Mouse (Mus musculus) CD4-positive helper T cell, adult 2 months (primary cell): ENCODE data around the gene Atg10.
A peak's percentile ranks its signal among the peaks of the same experiment; 100 is the strongest.

Source experiments
- DNase-seq: peaks from one replicate; pipeline ENCODE4 v3.0.0-alpha.2; 2012; ENCODE audit warnings: low read depth, missing footprints, low spot score

The Atg10 gene

GRCm38 (mm10) chr13:91118156-91118555 lies 105.6 kb downstream of the Atg10 start:
- DNase-seq: no peak

- no peak for DNase-seq
Measured at GRCm38 (mm10) chr13:91114880-91115279, 108.9 kb downstream of the Atg10 start.

DNA sequence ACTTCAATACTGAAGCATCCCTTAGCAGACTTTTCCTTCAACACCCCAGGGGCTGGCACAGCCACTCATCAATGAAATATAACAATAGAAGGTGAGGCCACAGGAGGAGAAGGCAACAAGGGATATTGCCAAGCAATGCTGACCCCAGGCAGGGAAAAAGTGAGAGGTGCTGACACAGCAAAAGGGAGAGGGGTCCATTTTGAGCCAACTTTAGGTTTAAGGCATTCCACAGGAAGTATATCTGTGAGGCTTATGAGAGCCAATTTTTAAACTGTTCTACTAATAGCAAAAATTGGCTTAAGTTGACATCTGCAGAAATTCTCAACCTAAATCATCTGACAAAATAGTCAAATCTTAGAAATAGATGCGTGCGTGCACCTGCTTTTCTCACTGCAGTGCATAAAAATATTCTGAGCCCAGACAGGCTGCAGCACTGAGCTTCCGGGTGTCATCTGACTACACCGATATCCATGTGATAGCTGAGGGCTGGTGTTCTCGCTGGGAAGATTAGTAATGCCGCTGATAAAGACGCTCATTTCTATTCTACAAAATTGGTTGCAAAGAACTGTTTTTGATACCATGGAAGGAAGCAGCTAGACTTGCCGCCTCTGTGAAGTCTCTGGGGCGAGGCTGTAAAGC lies 116.3 kb downstream of the Atg10 start:
- no peak for DNase-seq

DNA sequence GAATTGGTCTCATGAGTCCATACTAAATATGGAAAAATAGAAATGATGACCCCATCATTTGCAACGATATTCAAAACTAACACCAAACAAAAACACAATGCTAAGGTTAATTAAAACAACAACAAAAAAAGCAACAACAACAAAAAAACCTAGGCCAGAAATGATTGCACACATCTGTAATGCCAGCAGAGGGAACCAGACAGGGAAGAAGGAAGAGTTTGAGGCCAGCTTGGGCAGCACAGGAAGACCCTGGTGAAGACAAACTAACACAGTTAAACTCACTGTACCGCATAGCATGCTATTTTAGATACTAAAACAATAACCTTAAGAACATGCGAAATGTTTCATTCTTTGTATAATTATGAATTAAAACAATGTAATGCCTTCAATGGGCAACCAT lies 121.5 kb downstream of the Atg10 start:
- DNase-seq: no peak

- no peak for DNase-seq
Measured at GRCm38 (mm10) chr13:91100417-91100816, 123.4 kb downstream of the Atg10 start.

- no peak for DNase-seq
Measured at GRCm38 (mm10) chr13:91094851-91095250, 128.9 kb downstream of the Atg10 start.

GRCm38 (mm10) chr13:91094196-91094595 lies 129.6 kb downstream of the Atg10 start:
- peak; percentile 55 for DNase-seq

GRCm38 (mm10) chr13:91093610-91094009 lies 130.2 kb downstream of the Atg10 start:
- peak; percentile 41 for DNase-seq

DNA sequence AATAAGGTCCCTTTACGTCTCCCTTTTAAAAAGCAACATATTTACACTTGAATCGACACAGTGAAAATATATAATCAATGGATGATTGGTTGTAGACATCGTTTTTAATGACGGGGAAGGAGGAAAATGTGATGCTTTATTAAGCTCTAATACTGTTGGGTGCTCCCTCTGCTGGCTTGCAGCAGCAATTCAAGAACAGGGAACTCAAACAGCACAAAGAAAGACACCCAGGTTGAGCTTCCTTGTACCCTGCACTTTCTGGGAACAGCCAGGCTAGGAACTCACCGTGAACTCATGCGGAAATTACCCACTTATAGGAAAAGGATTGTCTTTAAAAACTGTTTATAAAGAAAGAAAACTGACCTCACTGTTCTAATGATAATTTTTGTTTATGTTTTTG lies 130.6 kb downstream of the Atg10 start:
- DNase-seq: peak; percentile 38

GRCm38 (mm10) chr13:91091731-91092190 lies 132.0 kb downstream of the Atg10 start:
- peak; percentile 43 for DNase-seq

DNA sequence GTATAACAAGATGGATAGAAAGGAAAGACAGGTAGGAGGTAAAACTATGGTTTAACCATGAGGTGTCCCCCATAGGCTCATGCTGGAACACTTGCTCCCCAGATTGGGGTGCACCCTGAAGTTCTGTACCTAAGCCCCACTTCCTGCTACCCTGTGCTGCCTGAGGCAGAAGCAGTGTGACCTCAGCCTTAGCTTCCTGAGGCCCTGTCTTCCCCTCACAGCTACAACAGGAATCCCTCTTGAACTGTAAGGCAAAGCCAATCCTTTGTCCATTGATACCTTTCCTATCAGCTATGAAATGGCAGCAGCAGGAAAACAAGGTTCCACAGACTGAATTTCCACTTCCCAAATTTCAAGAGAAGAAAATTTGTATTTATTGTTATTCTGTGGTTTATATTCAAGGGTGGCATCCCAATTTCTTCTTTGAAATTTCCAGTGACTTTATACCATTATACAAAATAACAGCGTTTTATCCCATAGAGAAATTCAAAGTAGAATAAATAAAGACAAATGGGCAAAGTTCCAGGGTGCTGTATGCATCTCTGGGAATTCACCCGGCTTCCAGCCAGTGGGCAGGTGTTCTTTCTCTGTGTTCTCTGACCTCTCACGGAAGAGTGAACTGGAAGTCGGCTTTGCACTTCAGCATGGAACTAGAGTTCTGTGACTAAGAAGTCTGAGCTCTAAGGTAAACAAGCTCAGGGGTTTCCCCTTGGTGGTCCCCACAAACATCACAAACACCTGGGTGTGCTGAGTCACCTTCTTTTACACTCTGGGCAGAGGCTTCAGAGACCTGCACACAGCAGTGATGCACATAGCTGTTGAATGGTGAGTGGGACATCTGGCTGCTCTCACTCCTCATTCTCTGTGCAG lies 132.7 kb downstream of the Atg10 start:
- DNase-seq: peak; percentile 54

GRCm38 (mm10) chr13:91086361-91086900 lies 137.3 kb downstream of the Atg10 start:
- DNase-seq: no peak

GRCm38 (mm10) chr13:91072351-91072750 lies 151.4 kb downstream of the Atg10 start:
- no peak for DNase-seq

- DNase-seq: no peak
Measured at GRCm38 (mm10) chr13:91060871-91061270, 162.9 kb downstream of the Atg10 start.

- DNase-seq: no peak
Measured at GRCm38 (mm10) chr13:91048171-91048570, 175.6 kb downstream of the Atg10 start.

DNA sequence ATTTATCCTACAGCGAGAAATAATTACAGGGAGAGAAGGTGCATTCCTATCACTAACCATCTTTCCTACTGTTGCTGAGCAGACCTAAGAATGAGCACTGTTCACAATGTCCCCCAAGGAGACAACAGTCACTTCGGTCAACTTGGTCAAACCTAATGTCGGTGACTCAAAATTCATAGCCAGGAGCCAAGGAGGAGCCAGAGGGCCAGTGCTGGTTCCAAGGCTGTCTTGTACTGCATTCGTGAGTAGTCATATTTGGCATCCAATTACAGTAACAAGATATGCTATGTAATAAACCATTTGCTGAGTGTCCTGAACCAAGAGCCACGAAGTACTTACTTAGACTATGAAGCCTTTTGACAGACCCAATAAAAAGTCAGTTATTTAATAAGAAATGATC lies 176.9 kb downstream of the Atg10 start:
- no peak for DNase-seq

- DNase-seq: no peak
Measured at GRCm38 (mm10) chr13:91041236-91041635, 182.5 kb downstream of the Atg10 start.

DNA sequence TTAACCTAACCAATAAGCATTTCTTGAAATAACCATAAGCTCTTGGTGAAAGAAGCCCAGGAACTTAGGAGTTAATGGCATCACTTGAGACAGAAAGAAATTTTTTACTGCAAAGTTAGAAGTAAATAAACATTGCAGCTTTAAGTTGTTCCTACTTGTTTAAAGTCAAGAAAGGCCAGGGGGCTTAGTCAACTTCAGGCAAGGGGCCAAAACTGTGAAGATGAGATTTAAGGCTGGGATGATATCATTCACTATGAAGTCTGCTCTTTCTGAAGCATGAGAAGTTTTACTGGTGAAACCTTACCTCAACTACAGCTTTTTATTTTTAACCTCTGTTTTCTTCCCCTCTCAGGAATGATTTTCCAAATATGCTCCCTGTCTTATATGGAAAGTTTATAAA lies 183.3 kb downstream of the Atg10 start:
- no peak for DNase-seq

- no peak for DNase-seq
Measured at GRCm38 (mm10) chr13:91039201-91039807, 184.5 kb downstream of the Atg10 start.

GRCm38 (mm10) chr13:91038636-91039035 lies 185.1 kb downstream of the Atg10 start:
- DNase-seq: no peak

- DNase-seq: no peak
Measured at GRCm38 (mm10) chr13:91038034-91038433, 185.7 kb downstream of the Atg10 start.

- DNase-seq: no peak
Measured at GRCm38 (mm10) chr13:91037405-91037804, 186.4 kb downstream of the Atg10 start.
